Mouse (Mus musculus) lung, embryonic 14.5 days (tissue): ENCODE results near the gene Usp46. TPM values are rescaled to one million over a fixed set of nuclear protein-coding genes. Genes with fewer than 3 reads are reported as not detected.

Experiments used
- ATAC-seq: fragments of 200-750 bp; cut with Nextera tagmentation; 2 replicates; pipeline ENCODE4 v1.8.0; 2017; ENCODE audit warnings: mild to moderate bottlenecking, moderate TSS enrichment, moderate library complexity; ENCODE audit not compliant: insufficient read depth
- DNase-seq: peaks from one replicate; pipeline ENCODE4 v3.0.0-alpha.2; 2015
- H3K27ac ChIP-seq: fragments of 300-500 bp; sonication (generic); 2 replicates; pipeline ENCODE4 v1.5.1; 2014; ENCODE audit warnings: low read depth, mild to moderate bottlenecking, moderate library complexity
- H3K27me3 ChIP-seq: fragments of 300-500 bp; sonication (generic); 2 replicates; pipeline ENCODE4 v1.6.1; 2014; ENCODE audit warnings: low read length, control low read depth; ENCODE audit not compliant: insufficient read depth
- H3K36me3 ChIP-seq: fragments of 300-500 bp; sonication (generic); 2 replicates; pipeline ENCODE4 v1.6.1; 2014; ENCODE audit warnings: control low read depth; ENCODE audit not compliant: insufficient read depth
- H3K4me1 ChIP-seq: fragments of 300-500 bp; sonication (generic); 2 replicates; pipeline ENCODE4 v1.6.1; 2014; ENCODE audit warnings: antibody characterized with exemption, control low read depth; ENCODE audit not compliant: insufficient read depth
- H3K4me2 ChIP-seq: fragments of 300-500 bp; sonication (generic); 2 replicates; pipeline ENCODE4 v1.6.1; 2014; ENCODE audit warnings: mild to moderate bottlenecking
- H3K4me3 ChIP-seq: fragments of 300-500 bp; sonication (generic); 2 replicates; pipeline ENCODE4 v1.5.1; 2014; ENCODE audit warnings: low read depth, low read length
- H3K9ac ChIP-seq: fragments of 300-500 bp; sonication (generic); 2 replicates; pipeline ENCODE4 v1.6.1; 2014
- H3K9me3 ChIP-seq: fragments of 300-500 bp; sonication (generic); 2 replicates; pipeline ENCODE4 v1.6.1; 2016; ENCODE audit warnings: low read depth, low read length, control low read depth
- CTCF ChIP-seq: IDR thresholded peaks from 2 replicates; pipeline ENCODE4 v1.5.1; 2016; ENCODE audit warnings: antibody characterized with exemption, low read depth
- WGBS: fragments of 180-500 bp; shearing (Covaris S2); extraction: QIAGEN DNeasy Blood & Tissue Kit; methylation state at CpG from one replicate; pipeline ENCODE4 v1.1.7; 2014; 5-methylcytosine and 5-hydroxymethylcytosine counted together
- polyA plus RNA-seq: library from polyadenylated mRNA; unstranded; fragments of >200 nt; fragmentation: Nextera tagmentation; extraction: Ambion mirVana; gene quantifications from 2 replicates; pipeline ENCODE4 v1.2.1, GENCODE M21; 2014

The Usp46 gene
- polyA plus RNA-seq, 1 experiment from 2014 or later = 46.8 TPM

- TF ChIP-seq CTCF = no peak
- 88% methylated on average over 5 of the region's 5 CpGs for WGBS
- Histone ChIP-seq H3K27me3 (no peaks in the 10 kb centered on the region), H3K9ac (no peak overlapping the region), H3K9me3 (no peaks in the 10 kb centered on the region), H3K27ac (no peak overlapping the region), H3K4me3 (no peak overlapping the region), H3K4me1 (no peaks in the 10 kb centered on the region), H3K36me3 (no peaks in the 10 kb centered on the region), H3K4me2 (no peak overlapping the region)
- no peak for ATAC-seq
- DNase-seq = no peak
Observed at GRCm38 (mm10) chr5:73958096-73958495, 110.1 kb downstream of the Usp46 start.

- 76% methylated on average over 3 of the region's 3 CpGs for WGBS
- Histone ChIP-seq H3K9me3 (no peaks in the 10 kb centered on the region), H3K36me3 (no peaks in the 10 kb centered on the region), H3K9ac (no peak overlapping the region), H3K4me2 (no peak overlapping the region), H3K4me1 (no peaks in the 10 kb centered on the region), H3K4me3 (no peak overlapping the region), H3K27ac (no peak overlapping the region), H3K27me3 (no peaks in the 10 kb centered on the region)
- TF ChIP-seq CTCF = no peak
- ATAC-seq (no peak), DNase-seq (no peak)
Observed at GRCm38 (mm10) chr5:73955691-73956090, 112.5 kb downstream of the Usp46 start.

- WGBS = 82% methylated on average over 4 of the region's 4 CpGs
- no peak overlapping the region for H3K4me3 ChIP-seq
- H3K36me3 ChIP-seq = no peaks in the 10 kb centered on the region
- H3K9me3 ChIP-seq = no peaks in the 10 kb centered on the region
- H3K9ac ChIP-seq = no peak overlapping the region
- ATAC-seq (no peak), DNase-seq (no peak)
- H3K27ac ChIP-seq = no peak overlapping the region
- no peaks in the 10 kb centered on the region for H3K27me3 ChIP-seq
- H3K4me2 ChIP-seq = no peak overlapping the region
- H3K4me1 ChIP-seq = no peaks in the 10 kb centered on the region
- TF ChIP-seq CTCF = no peak
Observed at GRCm38 (mm10) chr5:73955005-73955404, 113.2 kb downstream of the Usp46 start.

GRCm38 (mm10) chr5:73953066-73953614 lies 115.1 kb downstream of the Usp46 start:
- no peak for DNase-seq
- no peak overlapping the region for H3K27ac ChIP-seq
- no peak overlapping the region for H3K4me3 ChIP-seq
- H3K4me2 ChIP-seq = no peak overlapping the region
- H3K4me1 ChIP-seq = no peaks in the 10 kb centered on the region
- ATAC-seq = no peak
- 81% methylated on average over 3 of the region's 3 CpGs for WGBS
- TF ChIP-seq CTCF = no peak
- no peaks in the 10 kb centered on the region for H3K36me3 ChIP-seq
- H3K27me3 ChIP-seq = no peaks in the 10 kb centered on the region
- no peaks in the 10 kb centered on the region for H3K9me3 ChIP-seq
- H3K9ac ChIP-seq = no peak overlapping the region

GRCm38 (mm10) chr5:73951649-73952000 lies 116.6 kb downstream of the Usp46 start:
- 92% methylated on average over 1 of the region's 1 CpGs for WGBS
- DNase-seq (no peak), ATAC-seq (no peak)
- H3K9me3 ChIP-seq = no peaks in the 10 kb centered on the region
- no peak for TF ChIP-seq CTCF
- H3K4me1 ChIP-seq = no peaks in the 10 kb centered on the region
- no peak overlapping the region for H3K4me2 ChIP-seq
- H3K36me3 ChIP-seq = no peaks in the 10 kb centered on the region
- H3K9ac ChIP-seq = no peak overlapping the region
- no peak overlapping the region for H3K27ac ChIP-seq
- no peaks in the 10 kb centered on the region for H3K27me3 ChIP-seq
- H3K4me3 ChIP-seq = no peak overlapping the region

GRCm38 (mm10) chr5:73950809-73951648 lies 117.2 kb downstream of the Usp46 start:
- ATAC-seq (no peak), DNase-seq (no peak)
- H3K4me1 ChIP-seq = no peaks in the 10 kb centered on the region
- no peaks in the 10 kb centered on the region for H3K36me3 ChIP-seq
- H3K27me3 ChIP-seq = no peaks in the 10 kb centered on the region
- WGBS = 62% methylated on average over 16 of the region's 16 CpGs
- H3K9me3 ChIP-seq = no peaks in the 10 kb centered on the region
- H3K9ac ChIP-seq = no peak overlapping the region
- no peak overlapping the region for H3K27ac ChIP-seq
- no peak overlapping the region for H3K4me2 ChIP-seq
- no peak for TF ChIP-seq CTCF
- no peak overlapping the region for H3K4me3 ChIP-seq

Other genes with a start within 250 kb of the Usp46 start
- 90.2 and 93.2 TPM in 2 replicates for gene Rasl11b, start 126.9 kb upstream of the Usp46 start, polyA plus RNA-seq